Mouse (Mus musculus) small intestine, adult 2 months (tissue): ENCODE data around the gene Cage1.

Source experiments
- CTCF ChIP-seq: fragments of 200-500 bp; IDR thresholded peaks from 2 replicates; pipeline ENCODE4 v1.5.1; 2012; ENCODE audit warnings: low read depth, mild to moderate bottlenecking, control low read depth, inconsistent platforms, low read length, moderate library complexity, mixed read lengths; ENCODE audit not compliant: insufficient replicate concordance, insufficient read length; ENCODE audit errors: extremely low read depth
- POLR2A ChIP-seq: fragments of 200-500 bp; IDR thresholded peaks from 2 replicates; pipeline ENCODE4 v1.6.1; 2012; ENCODE audit warnings: low read depth, mild to moderate bottlenecking, control low read depth, inconsistent platforms, low read length, moderate library complexity

- TF ChIP-seq CTCF: no peak
- no peak for TF ChIP-seq POLR2A
Observed at GRCm38 (mm10) chr13:38062678-38063077, 25.8 kb upstream of the Cage1 start.
